Mouse (Mus musculus) layer of hippocampus, adult 11-12 months (tissue): ENCODE results near the gene Mgll.

Experiments
- DNase-seq: peaks from one replicate; pipeline ENCODE4 v3.0.0; 2022; ENCODE audit warnings: low spot score

Mgll gene

GRCm38 (mm10) chr6:88724313-88725195, at the start of gene Mgll:
Gene Mgll (plus strand): TSS chr6:88724412.
- peak; percentile 73 for DNase-seq

GRCm38 (mm10) chr6:88675815-88676214, 48.4 kb upstream of the Mgll start:
- DNase-seq = no peak

- peak; percentile 5 for DNase-seq
Observed at GRCm38 (mm10) chr6:88676753-88677736, 47.2 kb upstream of the Mgll start.

- DNase-seq = no peak
Observed at GRCm38 (mm10) chr6:88677738-88678137, 46.5 kb upstream of the Mgll start.

- DNase-seq = no peak
Observed at GRCm38 (mm10) chr6:88681026-88681425, 43.2 kb upstream of the Mgll start.

- DNase-seq = no peak
Observed at GRCm38 (mm10) chr6:88683380-88684053, 40.7 kb upstream of the Mgll start.

GRCm38 (mm10) chr6:88688171-88688570, 36.0 kb upstream of the Mgll start:
- no peak for DNase-seq

- no peak for DNase-seq
Observed at GRCm38 (mm10) chr6:88688712-88689111, 35.5 kb upstream of the Mgll start.

GRCm38 (mm10) chr6:88690211-88690610, 34.0 kb upstream of the Mgll start:
- no peak for DNase-seq

GRCm38 (mm10) chr6:88691361-88691760, 32.9 kb upstream of the Mgll start:
- DNase-seq = no peak

- no peak for DNase-seq
Observed at GRCm38 (mm10) chr6:88702887-88703286, 21.3 kb upstream of the Mgll start.

- DNase-seq = no peak
Observed at GRCm38 (mm10) chr6:88703731-88704130, 20.5 kb upstream of the Mgll start.

- no peak for DNase-seq
Observed at GRCm38 (mm10) chr6:88708401-88709278, 15.6 kb upstream of the Mgll start.

- DNase-seq = no peak
Observed at GRCm38 (mm10) chr6:88709279-88709575, 15.0 kb upstream of the Mgll start.

- DNase-seq = no peak
Observed at GRCm38 (mm10) chr6:88711313-88711712, 12.9 kb upstream of the Mgll start.

- no peak for DNase-seq
Observed at GRCm38 (mm10) chr6:88712083-88712482, 12.1 kb upstream of the Mgll start.

- no peak for DNase-seq
Observed at GRCm38 (mm10) chr6:88713320-88713719, 10.9 kb upstream of the Mgll start.

GRCm38 (mm10) chr6:88714200-88714674, 10.0 kb upstream of the Mgll start:
- DNase-seq = no peak

GRCm38 (mm10) chr6:88715378-88715781, 8.8 kb upstream of the Mgll start:
- DNase-seq = no peak

- DNase-seq = no peak
Observed at GRCm38 (mm10) chr6:88715966-88716365, 8.2 kb upstream of the Mgll start.
